Mouse (Mus musculus): Measurements from ENCODE around the gene Lad1. TPM values are rescaled to one million over a fixed set of nuclear protein-coding genes. Genes with fewer than 3 reads are reported as not detected.

The Lad1 gene
- polyA plus RNA-seq, 1 experiment from 2014 or later: 3.2 TPM

Other genes with a start within 250 kb of the Lad1 start
- gene Nav1, start 211.3 kb upstream of the Lad1 start, polyA plus RNA-seq (2015; fragmentation: Nextera tagmentation; extraction: Ambion mirVana): 20.7 and 27.8 TPM in 2 replicates
- 149 and 169 TPM in 2 replicates for gene Csrp1, start 98.5 kb upstream of the Lad1 start, polyA plus RNA-seq (2015; fragmentation: Nextera tagmentation; extraction: Ambion mirVana)
- gene Phlda3, start 52.5 kb upstream of the Lad1 start, polyA plus RNA-seq (2015; fragmentation: Nextera tagmentation; extraction: Ambion mirVana): 70.5 and 85.0 TPM in 2 replicates
- 3,693 and 4,133 TPM in 2 replicates for gene Tnni1, start 39.2 kb upstream of the Lad1 start, polyA plus RNA-seq (2015; fragmentation: Nextera tagmentation; extraction: Ambion mirVana)
- 7,410 and 9,283 TPM in 2 replicates for gene Tnnt2, start 17.8 kb downstream of the Lad1 start, polyA plus RNA-seq (2015; fragmentation: Nextera tagmentation; extraction: Ambion mirVana)
- 0.31 and 1.4 TPM in 2 replicates for gene Pkp1, start 100.6 kb downstream of the Lad1 start, polyA plus RNA-seq (2015; fragmentation: Nextera tagmentation; extraction: Ambion mirVana)
- not detected in 2 replicates for gene Igfn1, start 187.7 kb downstream of the Lad1 start, polyA plus RNA-seq (2015; fragmentation: Nextera tagmentation; extraction: Ambion mirVana)
- gene Tmem9, start 189.6 kb downstream of the Lad1 start, polyA plus RNA-seq (2015; fragmentation: Nextera tagmentation; extraction: Ambion mirVana): 91.1 and 107 TPM in 2 replicates
- gene Ascl5, start 232.2 kb downstream of the Lad1 start, polyA plus RNA-seq (2015; fragmentation: Nextera tagmentation; extraction: Ambion mirVana): not detected in 2 replicates
- 0.29 and 0.56 TPM in 2 replicates for gene Cacna1s, start 234.2 kb downstream of the Lad1 start, polyA plus RNA-seq (2015; fragmentation: Nextera tagmentation; extraction: Ambion mirVana)